Mouse (Mus musculus): ENCODE results near the gene Gm5617.
"Not testable (repeated sequence)": the region's sequence is repeated elsewhere in the genome, so short reads cannot be mapped to it uniquely, and the experiment has no call there.

Gm5617 gene

GRCm38 (mm10) chr9:48501192-48501591, 6.0 kb downstream of the Gm5617 start:
- DNase-seq (ENCODE audit: low spot score), result no peak

- DNase-seq (ENCODE audit: low spot score), result no peak
Measured at GRCm38 (mm10) chr9:48503001-48503400, 7.8 kb downstream of the Gm5617 start.

- DNase-seq (ENCODE audit: low spot score), result no peak
Measured at GRCm38 (mm10) chr9:48504741-48505365, 9.6 kb downstream of the Gm5617 start.

- DNase-seq (ENCODE audit: low spot score), result no peak
Measured at GRCm38 (mm10) chr9:48510134-48510533, 14.9 kb downstream of the Gm5617 start.

- no peak for DNase-seq (ENCODE audit: low spot score)
Measured at GRCm38 (mm10) chr9:48515332-48515731, 20.1 kb downstream of the Gm5617 start.

- DNase-seq (ENCODE audit: low spot score), result no peak
Measured at GRCm38 (mm10) chr9:48516615-48517371, 21.6 kb downstream of the Gm5617 start.

- no peak for DNase-seq (ENCODE audit: low spot score)
Measured at GRCm38 (mm10) chr9:48517372-48518130, 22.3 kb downstream of the Gm5617 start.

- peak; percentile 19 for DNase-seq (ENCODE audit: low spot score)
Measured at GRCm38 (mm10) chr9:48520405-48520804, 25.2 kb downstream of the Gm5617 start.

- DNase-seq (ENCODE audit: low spot score), result no peak
Measured at GRCm38 (mm10) chr9:48525566-48525965, 30.3 kb downstream of the Gm5617 start.

- DNase-seq (ENCODE audit: low spot score), result no peak
Measured at GRCm38 (mm10) chr9:48526520-48526919, 31.3 kb downstream of the Gm5617 start.

GRCm38 (mm10) chr9:48531294-48531693, 36.1 kb downstream of the Gm5617 start:
- no peak for DNase-seq (ENCODE audit: low spot score)

GRCm38 (mm10) chr9:48532203-48532602, 37.0 kb downstream of the Gm5617 start:
- no peak for DNase-seq (ENCODE audit: low spot score)

- no peak for DNase-seq (ENCODE audit: low spot score)
Measured at GRCm38 (mm10) chr9:48532730-48533129, 37.5 kb downstream of the Gm5617 start.

- no peak for DNase-seq (ENCODE audit: low spot score)
Measured at GRCm38 (mm10) chr9:48536414-48536813, 41.2 kb downstream of the Gm5617 start.

GRCm38 (mm10) chr9:48537616-48538015, 42.4 kb downstream of the Gm5617 start:
- not testable (repeated sequence) for DNase-seq (ENCODE audit: low spot score)

- no peak for DNase-seq (ENCODE audit: low spot score)
Measured at GRCm38 (mm10) chr9:48538044-48538645, 42.9 kb downstream of the Gm5617 start.

GRCm38 (mm10) chr9:48538688-48539087, 43.4 kb downstream of the Gm5617 start:
- no peak for DNase-seq (ENCODE audit: low spot score)

Data from ovary, adult 18-20 months (tissue).